Mouse (Mus musculus): Measurements from ENCODE around the gene Bcdin3d. TPM values are rescaled to one million over a fixed set of nuclear protein-coding genes. Genes with fewer than 3 reads are reported as not detected.

The Bcdin3d gene
- polyA plus RNA-seq, 1 experiment = 5.2 TPM

- no peaks in the 10 kb centered on the region for H3K27me3 ChIP-seq (ENCODE audit: control insufficient read depth, insufficient read depth, low read length)
- no peak overlapping the region for H3K4me3 ChIP-seq (ENCODE audit: low read depth, low read length)
- H3K36me3 ChIP-seq (ENCODE audit: control insufficient read depth, insufficient read depth, low read length) = no peaks in the 10 kb centered on the region
- TF ChIP-seq POLR2A (IDR thresholded peaks at IDR 0.05; ENCODE audit: low read depth, low read length) (no peak), CTCF (IDR thresholded peaks at IDR 0.05; ENCODE audit: extremely low read depth, insufficient read length, insufficient replicate concordance, low read depth, low read length) (no peak)
- WGBS = 22% methylated on average over 7 of the region's 7 CpGs
- peaks cover 31% of the 10 kb centered on the region for H3K4me1 ChIP-seq (ENCODE audit: control insufficient read depth, insufficient read depth, insufficient read length, low read length)
- no peak overlapping the region for H3K27ac ChIP-seq (ENCODE audit: insufficient read depth, low read depth, low read length)
Observed at GRCm38 (mm10) chr15:99509840-99510239, 35.3 kb upstream of the Bcdin3d start.

GRCm38 (mm10) chr15:99505324-99506095 lies 31.0 kb upstream of the Bcdin3d start:
- no peaks in the 10 kb centered on the region for H3K36me3 ChIP-seq (ENCODE audit: control insufficient read depth, insufficient read depth, low read length)
- peaks cover 33% of the 10 kb centered on the region for H3K4me1 ChIP-seq (ENCODE audit: control insufficient read depth, insufficient read depth, insufficient read length, low read length)
- no peaks in the 10 kb centered on the region for H3K27me3 ChIP-seq (ENCODE audit: control insufficient read depth, insufficient read depth, low read length)
- TF ChIP-seq POLR2A (IDR thresholded peaks at IDR 0.05; ENCODE audit: low read depth, low read length) (no peak), CTCF (IDR thresholded peaks at IDR 0.05; ENCODE audit: extremely low read depth, insufficient read length, insufficient replicate concordance, low read depth, low read length) (no peak)
- H3K4me3 ChIP-seq (ENCODE audit: low read depth, low read length) = no peak overlapping the region
- H3K27ac ChIP-seq (ENCODE audit: insufficient read depth, low read depth, low read length) = no peak overlapping the region
- WGBS = 52% methylated on average over 15 of the region's 15 CpGs

- WGBS = 56% methylated on average over 5 of the region's 5 CpGs
- Histone ChIP-seq H3K36me3 (ENCODE audit: control insufficient read depth, insufficient read depth, low read length) (no peaks in the 10 kb centered on the region), H3K27ac (ENCODE audit: insufficient read depth, low read depth, low read length) (no peak overlapping the region), H3K4me1 (ENCODE audit: control insufficient read depth, insufficient read depth, insufficient read length, low read length) (peaks cover 27% of the 10 kb centered on the region), H3K27me3 (ENCODE audit: control insufficient read depth, insufficient read depth, low read length) (no peaks in the 10 kb centered on the region), H3K4me3 (ENCODE audit: low read depth, low read length) (no peak overlapping the region)
- TF ChIP-seq CTCF (IDR thresholded peaks at IDR 0.05; ENCODE audit: extremely low read depth, insufficient read length, insufficient replicate concordance, low read depth, low read length) = no peak
- no peak for TF ChIP-seq POLR2A (IDR thresholded peaks at IDR 0.05; ENCODE audit: low read depth, low read length)
Observed at GRCm38 (mm10) chr15:99503256-99503655, 28.7 kb upstream of the Bcdin3d start.

- H3K4me1 ChIP-seq (ENCODE audit: control insufficient read depth, insufficient read depth, insufficient read length, low read length) = peaks cover 31% of the 10 kb centered on the region
- no peak overlapping the region for H3K4me3 ChIP-seq (ENCODE audit: low read depth, low read length)
- H3K27me3 ChIP-seq (ENCODE audit: control insufficient read depth, insufficient read depth, low read length) = no peaks in the 10 kb centered on the region
- no peaks in the 10 kb centered on the region for H3K36me3 ChIP-seq (ENCODE audit: control insufficient read depth, insufficient read depth, low read length)
- H3K27ac ChIP-seq (ENCODE audit: insufficient read depth, low read depth, low read length) = no peak overlapping the region
- no peak for TF ChIP-seq POLR2A (IDR thresholded peaks at IDR 0.05; ENCODE audit: low read depth, low read length)
- TF ChIP-seq CTCF (IDR thresholded peaks at IDR 0.05; ENCODE audit: extremely low read depth, insufficient read length, insufficient replicate concordance, low read depth, low read length) = no peak
- WGBS = 24% methylated on average over 12 of the region's 12 CpGs
Observed at GRCm38 (mm10) chr15:99502311-99502831, 27.8 kb upstream of the Bcdin3d start.

GRCm38 (mm10) chr15:99501292-99502260 lies 27.0 kb upstream of the Bcdin3d start:
- Histone ChIP-seq H3K27ac (ENCODE audit: insufficient read depth, low read depth, low read length) (no peak overlapping the region), H3K27me3 (ENCODE audit: control insufficient read depth, insufficient read depth, low read length) (no peaks in the 10 kb centered on the region), H3K4me3 (ENCODE audit: low read depth, low read length) (no peak overlapping the region), H3K4me1 (ENCODE audit: control insufficient read depth, insufficient read depth, insufficient read length, low read length) (peaks cover 33% of the 10 kb centered on the region), H3K36me3 (ENCODE audit: control insufficient read depth, insufficient read depth, low read length) (no peaks in the 10 kb centered on the region)
- 48% methylated on average over 20 of the region's 20 CpGs for WGBS
- TF ChIP-seq CTCF (IDR thresholded peaks at IDR 0.05; ENCODE audit: extremely low read depth, insufficient read length, insufficient replicate concordance, low read depth, low read length) (no peak), POLR2A (IDR thresholded peaks at IDR 0.05; ENCODE audit: low read depth, low read length) (no peak)

GRCm38 (mm10) chr15:99500320-99500719 lies 25.8 kb upstream of the Bcdin3d start:
- Histone ChIP-seq H3K4me1 (ENCODE audit: control insufficient read depth, insufficient read depth, insufficient read length, low read length) (peaks cover 28% of the 10 kb centered on the region), H3K4me3 (ENCODE audit: low read depth, low read length) (no peak overlapping the region), H3K27me3 (ENCODE audit: control insufficient read depth, insufficient read depth, low read length) (no peaks in the 10 kb centered on the region), H3K27ac (ENCODE audit: insufficient read depth, low read depth, low read length) (no peak overlapping the region), H3K36me3 (ENCODE audit: control insufficient read depth, insufficient read depth, low read length) (no peaks in the 10 kb centered on the region)
- WGBS = 77% methylated on average over 5 of the region's 5 CpGs
- TF ChIP-seq CTCF (IDR thresholded peaks at IDR 0.05; ENCODE audit: extremely low read depth, insufficient read length, insufficient replicate concordance, low read depth, low read length) = no peak
- TF ChIP-seq POLR2A (IDR thresholded peaks at IDR 0.05; ENCODE audit: low read depth, low read length) = no peak

All from small intestine, adult 2 months (tissue).